Mouse (Mus musculus) midbrain, embryonic 11.5 days (tissue): ENCODE measurements around the gene Ipo11. TPM values are rescaled to one million over a fixed set of nuclear protein-coding genes. Genes with fewer than 3 reads are reported as not detected.

Source experiments
- ATAC-seq: fragments of 200-750 bp; cut with Nextera tagmentation; 2 replicates; pipeline ENCODE4 v1.8.0; 2017; ENCODE audit warnings: moderate TSS enrichment, moderate library complexity; ENCODE audit not compliant: low FRiP score
- DNase-seq: peaks from one replicate; pipeline ENCODE4 v3.0.0; 2015; ENCODE audit warnings: low spot score; ENCODE audit errors: missing footprints
- H3K27ac ChIP-seq: fragments of 300-500 bp; sonication (generic); 2 replicates; pipeline ENCODE4 v1.5.1; 2014; ENCODE audit warnings: low read depth, low read length
- H3K27me3 ChIP-seq: fragments of 300-500 bp; sonication (generic); 2 replicates; pipeline ENCODE4 v1.6.1; 2014; ENCODE audit warnings: mild to moderate bottlenecking, low read length, moderate library complexity, mixed read lengths; ENCODE audit not compliant: control insufficient read depth, insufficient read depth
- H3K36me3 ChIP-seq: fragments of 300-500 bp; sonication (generic); 2 replicates; pipeline ENCODE4 v1.6.1; 2014; ENCODE audit warnings: mild to moderate bottlenecking, low read length, moderate library complexity, mixed read lengths; ENCODE audit not compliant: control insufficient read depth, insufficient read depth
- H3K4me1 ChIP-seq: fragments of 300-500 bp; sonication (generic); 2 replicates; pipeline ENCODE4 v1.6.1; 2014; ENCODE audit warnings: low read length; ENCODE audit not compliant: control insufficient read depth, insufficient read depth
- H3K4me2 ChIP-seq: fragments of 300-500 bp; sonication (generic); 2 replicates; pipeline ENCODE4 v1.6.1; 2014; ENCODE audit warnings: mild to moderate bottlenecking, moderate library complexity
- H3K4me3 ChIP-seq: fragments of 300-500 bp; sonication (generic); 2 replicates; pipeline ENCODE4 v1.5.1; 2014; ENCODE audit warnings: low read depth, low read length
- H3K9ac ChIP-seq: fragments of 300-500 bp; sonication (generic); 2 replicates; pipeline ENCODE4 v1.6.1; 2014; ENCODE audit warnings: low read length
- H3K9me3 ChIP-seq: fragments of 300-500 bp; sonication (generic); 2 replicates; pipeline ENCODE4 v1.6.1; 2016; ENCODE audit warnings: low read length; ENCODE audit not compliant: control insufficient read depth
- WGBS: fragments of 180-500 bp; shearing (Covaris S2); extraction: QIAGEN DNeasy Blood & Tissue Kit; methylation state at CpG from one replicate; pipeline ENCODE4 v1.1.7; 2014; 5-methylcytosine and 5-hydroxymethylcytosine counted together
- polyA plus RNA-seq: library from polyadenylated mRNA; unstranded; fragments of >200 nt; fragmentation: Nextera tagmentation; extraction: Ambion mirVana; gene quantifications from 2 replicates; pipeline ENCODE4 v1.2.1, GENCODE M21; 2014

Gene Ipo11
- polyA plus RNA-seq, result 86.4 and 90.2 TPM in 2 replicates

DNA sequence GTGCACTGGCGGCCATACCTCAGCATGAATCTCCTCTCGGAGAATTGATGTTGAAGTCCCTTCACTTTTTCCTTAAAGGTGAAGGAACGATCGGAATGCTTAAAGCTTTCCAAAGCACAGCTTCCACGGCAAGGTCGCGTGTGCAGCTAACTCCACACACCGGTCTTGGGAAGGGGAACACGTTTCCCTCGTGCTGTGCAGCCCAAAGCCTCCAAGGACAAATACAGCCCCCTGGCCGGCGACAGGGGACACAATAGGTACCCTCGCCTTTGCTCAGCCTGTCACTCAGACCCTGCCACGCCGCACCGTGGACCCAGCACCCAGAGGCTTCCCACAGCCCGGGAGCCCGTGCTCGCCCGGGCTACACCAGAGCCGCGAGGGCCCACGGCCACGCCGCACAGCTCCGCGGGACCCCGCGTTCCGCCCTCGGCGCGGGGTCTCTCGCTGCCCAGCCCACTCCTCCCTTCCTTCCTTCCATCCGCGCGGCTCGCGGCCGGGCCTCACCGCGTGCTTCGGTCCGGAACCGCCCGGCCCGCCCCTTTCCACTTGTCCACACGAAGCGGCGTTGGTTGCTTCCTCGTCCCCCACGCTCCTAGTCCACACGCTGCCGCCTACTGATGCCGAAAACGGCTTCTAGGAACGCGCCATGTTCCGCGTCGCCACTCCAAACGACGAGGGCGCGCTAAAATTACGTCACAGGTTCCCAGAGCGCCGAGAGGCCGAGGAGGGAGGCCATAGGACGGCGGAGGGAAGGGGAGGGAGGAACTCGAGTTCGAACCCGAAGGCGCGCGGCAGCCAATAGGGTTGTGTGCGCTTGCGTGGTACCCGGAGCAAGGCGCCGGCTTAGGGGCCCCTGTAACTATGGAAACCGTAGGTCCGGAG, at the start of gene Ipo11:
Gene Ipo11 (minus strand): TSS at position 703 of the 882 bp plus-strand sequence.
- Histone ChIP-seq H3K4me3 (peak within 1 kb of the TSS; percentile 98), H3K4me1 (peaks cover 6% of the 10 kb centered on the region), H3K4me2 (peak within 1 kb of the TSS; percentile 68), H3K36me3 (no peaks in the 10 kb centered on the region), H3K27me3 (no peaks in the 10 kb centered on the region), H3K27ac (peak within 1 kb of the TSS; percentile 61), H3K9me3 (no peaks in the 10 kb centered on the region), H3K9ac (peak within 1 kb of the TSS; percentile 88)
- DNase-seq, result peak; percentile 100
- peak; percentile 99 for ATAC-seq
- under 1% methylated on average over 84 of the region's 84 CpGs for WGBS

DNA sequence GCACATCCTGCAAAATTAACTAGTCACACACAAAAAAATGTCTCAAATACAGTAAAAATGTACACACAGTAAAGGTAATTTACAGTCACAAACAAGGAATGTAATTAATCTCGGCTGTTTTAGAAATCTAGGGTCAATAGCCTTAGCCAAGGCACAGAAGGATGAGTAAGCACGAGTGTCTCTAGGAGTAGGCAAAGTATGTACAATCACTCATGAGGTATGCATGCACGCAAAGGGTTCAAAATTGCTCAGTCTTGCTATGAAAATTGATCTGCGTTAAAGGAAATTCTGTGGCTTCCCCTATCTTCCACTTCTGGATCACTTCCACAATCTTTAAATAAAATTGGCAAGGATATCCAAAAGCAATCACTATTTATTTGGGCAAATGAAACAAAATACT, 24.7 kb upstream of the Ipo11 start:
- Histone ChIP-seq H3K9me3 (no peaks in the 10 kb centered on the region), H3K4me3 (no peak overlapping the region), H3K9ac (no peak overlapping the region), H3K4me2 (no peak overlapping the region), H3K27ac (no peak overlapping the region), H3K27me3 (no peaks in the 10 kb centered on the region), H3K36me3 (peaks cover 4% of the 10 kb centered on the region; the same call in 1 of the 2 replicates), H3K4me1 (no peaks in the 10 kb centered on the region)
- no peak for DNase-seq
- 98% methylated on average over 4 of the region's 4 CpGs for WGBS
- ATAC-seq, result no peak

DNA sequence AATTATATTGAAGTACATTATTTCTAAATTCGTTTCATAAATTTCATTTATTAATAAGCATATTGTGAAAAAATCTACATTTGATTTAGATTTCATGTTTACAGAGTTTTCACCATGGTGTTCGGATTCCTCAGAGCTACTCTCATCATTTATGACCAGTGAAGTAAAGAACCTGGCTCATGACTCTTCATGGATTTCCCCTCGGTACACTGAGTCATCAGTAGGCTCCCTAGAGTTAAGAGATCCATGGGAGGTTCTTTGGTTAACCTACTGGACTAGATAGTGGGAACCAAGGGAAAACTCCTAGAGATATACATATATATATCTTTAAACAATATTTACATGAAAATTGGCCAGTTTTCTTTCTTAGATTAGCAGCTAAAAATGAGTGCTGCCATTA, 23.8 kb upstream of the Ipo11 start:
- Histone ChIP-seq H3K9ac (no peak overlapping the region), H3K4me1 (no peaks in the 10 kb centered on the region), H3K4me2 (no peak overlapping the region), H3K4me3 (no peak overlapping the region), H3K27me3 (no peaks in the 10 kb centered on the region), H3K27ac (no peak overlapping the region), H3K36me3 (peaks cover 4% of the 10 kb centered on the region; the same call in 1 of the 2 replicates), H3K9me3 (no peaks in the 10 kb centered on the region)
- WGBS, result 91% methylated on average over 3 of the region's 3 CpGs
- no peak for DNase-seq
- ATAC-seq, result no peak

DNA sequence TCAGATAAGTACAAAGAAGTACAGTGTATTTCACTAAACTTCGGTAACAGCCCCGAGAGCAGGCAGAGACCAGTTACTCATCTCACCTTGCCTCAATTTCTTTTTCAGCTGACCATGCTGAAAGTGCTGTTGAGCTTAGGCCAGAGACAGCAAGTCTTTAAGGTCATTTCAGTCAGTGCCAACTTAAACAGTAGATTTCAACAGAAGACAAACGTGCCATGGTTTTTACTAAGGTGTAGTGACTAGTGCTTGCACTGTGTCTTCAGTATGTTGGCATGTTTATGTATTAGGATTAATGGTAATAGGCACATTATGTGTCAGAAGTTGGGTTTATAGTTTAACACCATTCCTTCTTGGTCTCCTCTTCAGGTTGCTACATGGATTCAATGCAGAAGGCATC, 21.5 kb upstream of the Ipo11 start:
- Histone ChIP-seq H3K9ac (no peak overlapping the region), H3K9me3 (no peaks in the 10 kb centered on the region), H3K4me1 (no peaks in the 10 kb centered on the region), H3K4me3 (no peak overlapping the region), H3K36me3 (peaks cover 4% of the 10 kb centered on the region; the same call in 1 of the 2 replicates), H3K27ac (no peak overlapping the region), H3K4me2 (no peak overlapping the region), H3K27me3 (no peaks in the 10 kb centered on the region)
- 90% methylated on average over 3 of the region's 3 CpGs for WGBS
- DNase-seq, result no peak
- ATAC-seq, result no peak

DNA sequence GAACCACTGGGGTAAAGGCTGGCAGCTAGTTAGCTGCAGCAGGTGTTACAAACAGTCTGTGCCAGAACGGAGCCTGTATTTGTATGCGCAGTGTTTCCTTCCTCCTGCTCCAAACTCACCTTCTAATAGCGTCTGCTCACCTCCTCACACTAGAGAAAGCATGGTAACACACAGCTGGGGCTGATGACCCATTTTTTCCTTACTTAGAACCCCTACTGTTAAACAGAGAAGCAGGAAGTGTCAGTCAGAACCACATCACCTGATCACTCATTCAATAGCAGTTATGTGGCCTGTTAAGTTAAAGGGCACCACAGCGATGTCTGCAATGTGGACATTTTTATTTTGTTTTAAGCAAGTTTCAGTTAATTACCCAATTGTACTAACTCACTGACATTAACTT, 20.8 kb upstream of the Ipo11 start:
- Histone ChIP-seq H3K9ac (no peak overlapping the region), H3K4me2 (no peak overlapping the region), H3K4me1 (no peaks in the 10 kb centered on the region), H3K27me3 (no peaks in the 10 kb centered on the region), H3K9me3 (no peaks in the 10 kb centered on the region), H3K27ac (no peak overlapping the region), H3K4me3 (no peak overlapping the region), H3K36me3 (peaks cover 4% of the 10 kb centered on the region; the same call in 1 of the 2 replicates)
- ATAC-seq, result no peak
- no peak for DNase-seq
- WGBS, result 91% methylated on average over 4 of the region's 4 CpGs

DNA sequence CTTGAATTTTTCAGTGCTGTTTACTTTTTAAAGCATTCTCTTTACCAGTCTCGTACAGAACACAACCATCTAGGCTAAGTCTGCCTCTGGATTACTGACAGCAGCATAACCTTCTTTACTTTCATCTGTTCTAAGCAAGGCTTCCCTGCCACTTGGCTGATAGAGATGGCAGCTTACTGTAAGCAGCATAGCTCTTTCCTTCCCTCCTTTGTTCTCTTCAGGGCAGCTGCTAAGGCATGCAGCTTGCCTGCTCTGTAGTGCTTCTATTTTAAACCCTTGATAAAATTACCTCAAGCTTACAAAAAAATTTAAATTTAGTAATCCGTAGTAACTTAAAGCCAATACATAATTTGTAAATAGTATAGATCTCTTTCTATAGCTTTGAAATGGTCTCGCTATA, 18.1 kb upstream of the Ipo11 start:
- Histone ChIP-seq H3K9ac (no peak overlapping the region), H3K4me1 (no peaks in the 10 kb centered on the region), H3K9me3 (no peaks in the 10 kb centered on the region), H3K4me3 (no peak overlapping the region), H3K4me2 (no peak overlapping the region), H3K27me3 (no peaks in the 10 kb centered on the region), H3K27ac (no peak overlapping the region), H3K36me3 (peaks cover 4% of the 10 kb centered on the region; the same call in 1 of the 2 replicates)
- no peak for ATAC-seq
- DNase-seq, result no peak
- 92% methylated on average over 3 of the region's 3 CpGs for WGBS

DNA sequence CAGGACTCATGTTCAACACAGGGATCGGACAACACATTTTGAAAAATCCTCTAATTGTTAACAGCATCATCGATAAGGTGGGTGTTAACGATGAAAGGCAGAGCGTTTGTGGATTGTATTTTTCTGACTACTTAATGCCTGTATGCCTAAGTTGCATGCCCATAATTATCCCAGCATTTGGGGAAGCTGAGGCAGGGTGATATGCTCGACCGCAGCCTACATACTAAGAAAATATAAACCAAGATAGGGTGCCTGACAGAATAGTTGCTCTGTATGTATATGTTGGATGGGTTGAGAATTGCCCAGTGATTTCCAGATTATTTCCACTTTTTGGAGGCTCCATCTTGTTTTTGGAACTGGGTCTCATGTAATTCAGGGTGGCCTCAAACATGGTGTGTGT, 10.8 kb upstream of the Ipo11 start:
- Histone ChIP-seq H3K27ac (no peak overlapping the region), H3K4me1 (peaks cover 11% of the 10 kb centered on the region), H3K4me2 (peak overlapping the region; percentile 71), H3K9ac (peak overlapping the region; percentile 86), H3K27me3 (no peaks in the 10 kb centered on the region), H3K36me3 (no peaks in the 10 kb centered on the region), H3K4me3 (peak overlapping the region; percentile 88), H3K9me3 (no peaks in the 10 kb centered on the region)
- no peak for ATAC-seq
- no peak for DNase-seq
- 5% methylated on average over 6 of the region's 6 CpGs for WGBS

DNA sequence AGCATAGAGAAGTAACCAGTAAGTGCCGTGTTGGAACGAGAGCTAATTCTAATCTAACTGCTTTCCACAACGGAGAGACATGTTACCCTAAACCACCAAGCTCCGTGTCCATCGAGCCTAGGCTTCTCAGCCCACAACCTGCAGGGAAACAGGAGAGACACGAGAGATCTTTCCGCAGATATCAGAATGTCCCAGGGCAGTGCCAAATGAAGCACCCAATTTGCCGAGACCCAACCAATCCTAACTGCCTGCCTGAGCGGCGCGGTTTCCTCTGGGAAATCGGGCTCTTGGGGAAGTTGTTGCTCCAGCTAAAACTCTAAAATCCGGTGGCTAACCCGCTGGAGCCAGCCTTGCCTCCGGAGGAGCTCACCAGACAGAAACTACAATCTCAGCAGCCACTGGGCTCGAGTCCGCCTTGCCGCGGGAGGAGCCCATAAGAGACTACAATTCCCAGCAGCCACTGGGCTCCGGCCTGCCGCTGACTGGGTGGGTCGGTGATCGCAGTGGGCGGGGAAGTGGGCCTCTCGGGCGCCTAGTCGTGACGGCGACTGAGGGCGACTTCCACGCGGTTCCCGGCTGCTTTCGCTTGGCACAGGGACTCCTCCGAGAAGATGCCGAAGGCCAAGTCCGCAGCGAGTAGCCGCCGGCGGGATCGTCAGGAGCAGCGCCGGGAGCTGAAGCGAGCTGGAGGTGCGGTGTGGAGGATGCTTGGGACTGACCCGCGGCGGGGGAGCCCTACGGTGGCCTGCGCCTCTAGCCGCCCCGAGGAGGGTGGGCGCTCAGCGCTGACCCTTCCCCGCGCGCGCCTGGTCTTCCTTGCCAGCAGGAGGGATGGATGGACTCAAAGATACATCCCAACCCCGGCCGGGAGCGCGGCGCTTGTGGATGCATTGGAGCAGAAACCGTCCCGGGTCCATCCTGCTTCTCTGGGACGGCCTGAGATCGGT, 10.1 kb upstream of the Ipo11 start, which contains the start of gene Dimt1:
Gene Dimt1 (plus strand): TSS at position 534 of the 947 bp plus-strand sequence.
- H3K9me3 ChIP-seq, result no peaks in the 10 kb centered on the region
- under 1% methylated on average over 67 of the region's 68 CpGs for WGBS
- ATAC-seq (peak; percentile 99), DNase-seq (peak; percentile 98)
- peaks cover 11% of the 10 kb centered on the region for H3K4me1 ChIP-seq
- peak within 1 kb of the TSS; percentile 88 for H3K4me3 ChIP-seq
- no peaks in the 10 kb centered on the region for H3K27me3 ChIP-seq
- H3K27ac ChIP-seq, result peak within 1 kb of the TSS; percentile 0; the same call in 1 of the 2 replicates
- no peaks in the 10 kb centered on the region for H3K36me3 ChIP-seq
- H3K4me2 ChIP-seq, result peak within 1 kb of the TSS; percentile 71
- peak within 1 kb of the TSS; percentile 86 for H3K9ac ChIP-seq
